Mouse (Mus musculus) WW6 (cell line): ENCODE results near the gene H2-M10.1.
"Not testable (repeated sequence)": the region's sequence is repeated elsewhere in the genome, so short reads cannot be mapped to it uniquely, and the experiment has no call there.

Source experiments
- DNase-seq: peaks from one replicate; pipeline ENCODE4 v3.0.0-alpha.2; 2013; ENCODE audit warnings: low read depth, low spot score

The H2-M10.1 gene

GRCm38 (mm10) chr17:36326055-36326454, at the start of gene H2-M10.1:
Gene H2-M10.1, minus strand, starts transcription at chr17:36326155.
- no peak for DNase-seq

GRCm38 (mm10) chr17:36368317-36368716, 42.4 kb upstream of the H2-M10.1 start, which contains the start of gene H2-M10.3:
Gene H2-M10.3, minus strand, starts transcription at chr17:36368417.
- not testable (repeated sequence) for DNase-seq

- not testable (repeated sequence) for DNase-seq
Observed at GRCm38 (mm10) chr17:36362404-36362803, 36.4 kb upstream of the H2-M10.1 start.

DNA sequence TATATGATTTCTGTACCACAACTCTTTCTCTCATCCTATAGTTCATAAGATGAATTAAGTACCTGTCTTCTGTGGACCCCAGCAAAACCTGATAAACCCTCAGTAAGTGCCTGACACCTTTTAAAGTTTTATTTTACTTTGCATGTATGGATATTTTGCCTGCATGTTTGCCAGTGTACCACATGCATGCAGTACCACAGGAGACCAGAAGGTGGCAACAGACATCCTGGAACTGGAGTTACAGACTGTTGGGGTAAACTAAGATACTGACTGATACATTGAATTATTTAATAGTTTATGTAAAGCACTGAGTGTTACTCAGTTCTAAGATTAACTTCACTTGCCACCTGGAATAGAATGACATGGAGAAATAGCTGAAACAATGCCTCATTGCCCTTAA, 31.6 kb upstream of the H2-M10.1 start:
- not testable (repeated sequence) for DNase-seq

DNA sequence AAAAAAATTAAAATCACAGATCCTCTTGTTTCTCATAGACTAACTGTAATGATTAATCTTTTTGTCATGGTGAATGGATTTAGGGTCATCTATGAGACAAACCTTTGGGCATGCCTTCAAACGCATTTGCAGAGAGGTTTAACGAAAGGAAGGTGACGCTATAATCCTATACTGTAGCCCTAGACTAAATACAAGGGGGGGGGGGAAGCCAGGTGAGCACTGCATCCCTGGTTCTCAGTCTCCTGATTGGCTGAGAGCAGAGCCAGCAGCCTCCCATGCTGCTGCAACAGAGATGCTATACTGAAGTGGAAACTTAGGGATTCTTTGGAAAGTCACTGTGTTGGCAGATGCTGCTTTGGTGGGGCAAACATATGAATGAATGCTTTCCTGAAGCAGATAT, 29.8 kb upstream of the H2-M10.1 start:
- DNase-seq: no peak

DNA sequence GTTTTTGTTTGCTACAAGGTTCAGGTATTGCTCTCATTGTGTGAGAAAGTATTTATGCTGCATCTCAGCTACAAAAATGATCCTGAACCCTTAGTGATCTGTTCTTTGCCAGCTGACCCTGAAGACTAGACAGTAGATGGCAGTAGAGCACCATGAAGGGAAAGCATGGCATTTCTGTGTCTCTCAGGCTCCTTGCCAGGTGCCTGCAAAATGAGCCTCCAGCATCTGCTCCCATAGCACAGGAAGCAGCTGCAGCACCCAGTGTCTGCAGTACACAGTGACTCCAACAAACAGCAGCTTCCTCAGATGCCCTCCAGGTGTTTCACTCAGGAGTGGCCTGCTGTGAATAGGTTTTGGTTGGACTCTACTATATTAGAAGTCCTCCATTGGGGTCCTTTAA, 29.4 kb upstream of the H2-M10.1 start:
- not testable (repeated sequence) for DNase-seq

GRCm38 (mm10) chr17:36315689-36316253, 10.2 kb downstream of the H2-M10.1 start:
- DNase-seq: no peak

DNA sequence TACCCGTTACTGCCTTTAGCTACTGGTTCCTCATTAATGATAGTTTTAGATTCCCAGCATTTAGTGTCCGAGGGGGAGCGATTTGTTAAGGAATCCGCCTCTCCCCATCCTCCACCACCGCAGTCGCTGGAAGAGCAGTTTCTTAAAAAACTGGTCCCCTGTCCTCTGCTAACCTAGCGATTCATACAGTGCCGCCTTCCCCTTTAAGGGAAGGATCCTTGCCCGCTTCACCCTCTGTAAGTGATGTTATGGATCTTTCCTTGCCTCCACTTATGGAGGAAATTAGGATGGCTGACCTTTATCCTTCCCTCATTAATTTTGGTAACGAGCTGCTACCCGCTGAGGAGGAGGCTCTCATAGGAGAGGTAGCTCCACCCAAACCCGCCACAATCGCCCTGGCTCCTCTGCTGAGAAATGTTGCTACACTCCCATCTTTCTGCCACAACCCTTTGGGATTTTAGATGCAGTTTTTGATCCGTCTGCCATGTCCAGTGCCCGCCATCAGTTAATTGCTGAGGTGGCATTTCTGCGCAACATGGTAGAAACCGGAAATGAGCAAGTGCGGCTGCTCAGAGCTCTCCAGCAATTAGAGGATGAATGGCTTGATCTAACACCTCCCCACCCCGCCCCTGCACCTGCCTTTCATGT, 10.8 kb downstream of the H2-M10.1 start:
- no peak for DNase-seq

DNA sequence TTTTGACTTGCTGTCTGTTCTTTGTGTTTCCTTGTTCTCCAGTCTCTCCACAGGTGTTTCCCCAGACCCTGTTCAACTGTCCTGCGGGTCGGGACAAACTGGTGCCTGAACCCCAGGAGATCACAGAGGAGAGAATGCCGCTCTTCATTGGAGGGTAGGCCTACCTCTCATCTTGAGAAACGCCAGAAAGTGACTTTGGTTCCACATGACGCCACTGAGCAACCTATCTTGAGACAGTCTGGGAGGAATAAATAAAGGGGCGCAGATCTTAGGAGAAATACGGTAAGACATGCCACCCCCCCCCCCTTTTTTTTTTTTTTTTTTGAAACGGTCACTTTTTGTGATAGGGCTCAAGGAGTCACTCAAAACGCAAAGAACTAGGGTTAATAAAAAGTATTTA, 11.4 kb downstream of the H2-M10.1 start:
- no peak for DNase-seq

DNA sequence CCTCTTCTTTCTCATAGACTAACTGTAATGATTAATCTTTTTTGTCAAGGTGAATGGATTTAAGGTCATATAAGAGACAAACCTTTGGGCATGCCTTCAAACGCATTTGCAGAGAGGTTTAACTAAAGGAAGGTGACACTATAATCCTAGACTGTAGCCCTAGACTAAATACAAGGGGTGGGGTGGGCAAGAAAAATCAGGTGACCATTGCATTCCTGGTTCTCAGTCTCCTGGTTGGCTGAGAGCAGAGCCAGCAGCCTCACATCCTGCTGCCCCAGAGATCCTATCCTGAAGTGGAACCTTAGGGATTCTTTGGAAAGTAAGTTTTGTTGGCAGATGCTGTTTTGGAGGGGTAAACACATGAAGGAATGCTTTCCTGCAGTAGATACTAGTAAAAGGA, 16.7 kb downstream of the H2-M10.1 start:
- no peak for DNase-seq

DNA sequence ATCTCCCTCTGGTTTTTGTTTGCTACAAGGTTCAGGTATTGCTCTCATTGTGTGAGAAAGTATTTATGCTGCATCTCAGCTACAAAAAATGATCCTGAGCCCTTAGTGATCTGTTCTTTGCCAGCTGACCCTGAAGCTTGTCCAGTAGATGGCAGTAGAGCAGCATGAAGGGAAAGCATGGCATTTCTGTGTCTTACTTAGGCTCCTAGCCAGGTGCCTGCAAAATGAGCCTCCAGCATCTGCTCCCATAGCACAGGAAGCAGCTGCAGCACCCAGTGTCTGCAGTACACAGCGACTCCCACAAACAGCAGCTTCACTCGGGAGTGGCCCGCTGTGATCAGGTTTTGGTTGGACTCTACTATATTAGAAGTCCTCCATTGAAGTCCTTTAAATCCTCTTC, 17.1 kb downstream of the H2-M10.1 start:
- peak; percentile 60 for DNase-seq

DNA sequence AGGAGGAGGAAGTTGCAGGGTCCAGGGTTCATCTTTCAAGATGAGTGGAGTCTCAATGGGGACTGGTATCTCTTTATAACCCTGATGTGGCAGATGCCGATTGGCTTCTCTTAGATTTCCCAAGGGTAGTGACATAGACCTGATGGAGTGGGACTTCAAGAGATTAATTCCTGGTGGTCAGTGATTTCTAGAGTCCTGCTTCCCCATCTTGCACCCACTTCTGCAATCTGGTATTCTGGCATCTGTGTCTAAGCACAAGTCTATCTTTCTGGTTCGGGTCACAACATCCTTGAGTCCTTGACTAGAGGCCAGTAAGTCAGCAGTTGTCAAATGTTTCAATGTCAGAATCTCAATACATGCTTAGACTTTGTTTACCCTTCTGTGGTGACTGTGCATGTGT, 39.6 kb downstream of the H2-M10.1 start, which contains the start of gene H2-M10.2:
Gene H2-M10.2, minus strand, starts transcription at position 101 of the 400 bp plus-strand sequence.
- DNase-seq: no peak

DNA sequence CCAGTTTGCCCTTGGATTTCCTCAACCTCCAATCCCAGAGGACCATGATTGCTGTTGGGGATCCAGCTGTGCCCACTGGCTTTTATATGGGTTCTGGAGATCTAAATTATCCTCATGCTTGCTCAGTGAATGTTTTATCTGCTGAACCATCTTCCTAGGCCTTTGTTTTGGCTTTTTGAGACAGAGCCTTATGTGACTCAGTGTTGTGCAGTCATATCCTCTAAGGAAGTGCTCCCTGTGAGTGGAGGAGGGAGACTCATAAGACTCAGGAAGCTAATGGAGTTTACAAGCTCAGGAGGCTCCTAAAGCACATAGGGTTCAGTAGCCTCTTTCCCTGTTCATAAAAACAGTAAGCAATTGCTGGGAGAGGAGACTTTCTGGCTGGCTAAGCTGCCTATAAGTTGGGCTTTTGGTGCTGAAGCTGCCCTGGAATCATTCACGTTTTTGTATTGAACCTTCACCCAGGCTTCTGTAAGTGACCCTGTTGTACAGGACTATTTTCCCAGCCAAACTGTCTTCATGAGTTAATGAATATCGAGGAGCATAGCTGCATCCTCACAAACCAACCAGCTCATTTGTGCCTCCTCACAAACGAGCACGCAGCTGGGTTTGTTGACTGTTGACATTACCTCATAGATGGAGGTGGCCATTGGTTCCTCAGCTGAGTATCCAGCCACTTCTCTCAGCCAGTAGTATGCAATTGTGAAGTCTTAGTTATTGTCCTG, 44.3 kb downstream of the H2-M10.1 start:
- no peak for DNase-seq

GRCm38 (mm10) chr17:36274776-36275175, 51.2 kb downstream of the H2-M10.1 start:
- DNase-seq: no peak

GRCm38 (mm10) chr17:36273796-36274195, 52.2 kb downstream of the H2-M10.1 start:
- DNase-seq: no peak
